Mouse (Mus musculus) inflammation-experienced regulatory T-cells, adult 16 weeks (primary cell): ENCODE data around the gene Ccdc167. TPM values are rescaled to one million over a fixed set of nuclear protein-coding genes. Genes with fewer than 3 reads are reported as not detected.

ENCODE experiments used
- polyA plus RNA-seq: library from polyadenylated mRNA; unstranded; fragments of 100-300 nt; shearing (Covaris generic); gene quantifications from one replicate; pipeline ENCODE4 v1.2.1, GENCODE M21; 2017

Gene Ccdc167
- polyA plus RNA-seq: 11.7 TPM

DNA sequence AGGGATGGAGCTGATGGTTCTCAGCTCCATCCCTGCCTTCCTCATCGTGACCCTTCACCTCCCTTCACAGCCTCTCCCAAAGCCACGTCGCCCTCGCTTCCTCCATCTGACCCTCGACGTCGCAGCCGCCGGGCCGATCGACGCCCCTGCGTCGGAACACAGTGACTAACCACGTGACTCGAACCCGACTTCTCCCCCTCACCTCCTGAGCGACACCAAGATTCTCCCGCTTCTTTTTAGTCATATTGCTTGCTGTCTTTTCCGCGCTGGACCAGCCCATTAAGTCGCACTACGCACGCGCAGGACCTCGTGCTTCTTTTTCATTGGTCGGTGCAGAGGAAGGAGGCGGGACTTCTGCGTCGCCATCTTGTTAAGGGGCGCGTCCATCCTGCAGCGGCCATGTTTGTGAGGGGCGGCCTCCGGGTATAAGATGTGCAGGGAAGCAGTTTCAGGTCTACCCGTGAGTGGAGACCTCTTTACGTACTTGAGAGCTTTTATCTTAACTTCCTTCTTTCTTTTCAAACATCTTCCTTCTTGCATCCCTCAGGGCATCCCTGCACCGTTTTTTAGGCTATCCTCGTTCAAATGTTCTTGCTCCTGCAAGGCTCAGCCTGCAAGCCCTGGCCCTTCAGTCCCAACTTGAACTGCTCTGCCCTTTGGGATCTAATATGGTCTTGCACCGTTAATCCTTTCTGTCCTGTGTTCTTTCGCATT, at the start of gene Ccdc167:
Ccdc167 (minus strand) TSS at position 313 of the 714 bp plus-strand sequence.

DNA sequence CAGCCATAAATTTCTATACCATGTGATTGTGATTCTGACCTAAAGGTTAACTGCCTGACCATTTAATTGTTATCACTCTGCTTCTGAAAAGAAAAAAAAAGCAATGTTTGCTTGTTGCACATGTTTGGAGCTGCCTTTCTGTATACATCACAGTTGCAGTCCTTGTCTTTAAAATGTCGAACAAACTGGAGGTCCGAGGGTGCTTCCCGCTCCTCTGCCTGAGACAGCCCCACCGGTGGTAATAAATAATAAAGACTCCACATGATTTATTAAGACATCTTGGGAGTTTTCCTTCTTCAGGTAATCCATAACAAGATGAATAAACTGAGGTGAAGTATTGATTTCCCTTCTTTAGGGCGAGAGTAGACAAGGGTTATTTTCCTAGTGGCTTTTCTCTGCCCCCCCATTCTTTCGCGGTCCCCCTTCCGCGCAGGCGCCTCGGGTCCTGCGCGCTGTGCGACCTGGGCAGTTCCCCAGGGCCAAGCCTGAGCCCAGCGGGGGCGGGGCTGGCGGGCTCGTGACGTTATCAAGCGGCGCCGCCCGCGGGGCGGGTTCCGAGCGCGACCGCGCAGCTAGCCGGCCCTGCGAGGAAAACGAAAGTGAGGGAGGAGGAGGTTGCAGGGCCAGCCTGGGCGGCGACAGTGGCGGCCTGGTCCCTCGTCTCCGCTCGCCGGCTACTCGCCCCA, 56.6 kb downstream of the Ccdc167 start, which contains the start of gene Cmtr1:
Cmtr1 (plus strand) TSS at position 520 of the 686 bp plus-strand sequence.

Other genes starting within 250 kb of the Ccdc167 start
- gene Pim1, start 226.3 kb downstream of the Ccdc167 start, polyA plus RNA-seq: 34.1 TPM
- gene Gm17657, start 167.4 kb downstream of the Ccdc167 start, polyA plus RNA-seq: not detected
- 33.6 TPM for gene Tbc1d22b, start 167.3 kb downstream of the Ccdc167 start, polyA plus RNA-seq
- 5.2 TPM for gene Tmem217, start 164.7 kb downstream of the Ccdc167 start, polyA plus RNA-seq
- 61.8 TPM for gene Rnf8, start 102.3 kb downstream of the Ccdc167 start, polyA plus RNA-seq
- 6.4 TPM for gene Gm28043, start 102.2 kb downstream of the Ccdc167 start, polyA plus RNA-seq
- 302 TPM for gene Cmtr1, start 56.4 kb downstream of the Ccdc167 start, polyA plus RNA-seq